Mouse (Mus musculus): ENCODE measurements at regions not wholly inside any gene's neighbourhood (a gene's known extent, or its start where the extent isn't known, plus 50 kb on each side); places are given as distances from the start of the nearest gene placed in this dataset.

GRCm38 (mm10) chr17:52197731-52198130 lies 364.6 kb upstream of the Satb1 start:
- no peak for ATAC-seq (ENCODE audit: insufficient number of reproducible peaks, low FRiP score, low TSS enrichment)

DNA sequence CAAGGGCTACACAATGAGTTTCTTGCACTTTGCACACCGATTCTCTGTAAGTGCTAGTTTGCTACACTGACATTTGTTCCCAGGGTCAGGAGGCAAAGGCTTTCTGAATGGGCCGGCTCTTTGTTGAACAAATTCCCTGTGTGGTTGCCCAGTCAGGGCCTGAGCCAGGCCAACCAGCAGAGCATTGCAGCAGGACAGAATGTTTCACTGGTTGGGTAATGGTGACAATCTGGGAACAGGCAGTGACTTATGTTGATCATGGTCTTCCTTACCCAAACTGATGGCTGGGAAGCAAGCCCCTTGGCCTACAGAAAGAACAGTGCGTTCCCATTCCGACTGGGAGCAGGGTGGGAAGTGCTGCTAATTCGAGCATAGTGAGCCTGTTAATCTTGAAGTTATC lies 363.7 kb upstream of the Satb1 start:
- peak; percentile 61 for ATAC-seq (ENCODE audit: insufficient number of reproducible peaks, low FRiP score, low TSS enrichment)

GRCm38 (mm10) chr17:52195804-52196203 lies 362.7 kb upstream of the Satb1 start:
- ATAC-seq (ENCODE audit: insufficient number of reproducible peaks, low FRiP score, low TSS enrichment), result peak; percentile 83

GRCm38 (mm10) chr17:52191064-52191682 lies 358.1 kb upstream of the Satb1 start:
- ATAC-seq (ENCODE audit: insufficient number of reproducible peaks, low FRiP score, low TSS enrichment), result no peak

GRCm38 (mm10) chr17:52182706-52183105 lies 349.6 kb upstream of the Satb1 start:
- ATAC-seq (ENCODE audit: insufficient number of reproducible peaks, low FRiP score, low TSS enrichment), result no peak

- ATAC-seq (ENCODE audit: insufficient number of reproducible peaks, low FRiP score, low TSS enrichment), result no peak
Measured at GRCm38 (mm10) chr17:52177996-52178395, 344.9 kb upstream of the Satb1 start.

- ATAC-seq (ENCODE audit: insufficient number of reproducible peaks, low FRiP score, low TSS enrichment), result no peak
Measured at GRCm38 (mm10) chr17:52168076-52168838, 335.2 kb upstream of the Satb1 start.

GRCm38 (mm10) chr17:52167658-52168057 lies 334.6 kb upstream of the Satb1 start:
- no peak for ATAC-seq (ENCODE audit: insufficient number of reproducible peaks, low FRiP score, low TSS enrichment)

DNA sequence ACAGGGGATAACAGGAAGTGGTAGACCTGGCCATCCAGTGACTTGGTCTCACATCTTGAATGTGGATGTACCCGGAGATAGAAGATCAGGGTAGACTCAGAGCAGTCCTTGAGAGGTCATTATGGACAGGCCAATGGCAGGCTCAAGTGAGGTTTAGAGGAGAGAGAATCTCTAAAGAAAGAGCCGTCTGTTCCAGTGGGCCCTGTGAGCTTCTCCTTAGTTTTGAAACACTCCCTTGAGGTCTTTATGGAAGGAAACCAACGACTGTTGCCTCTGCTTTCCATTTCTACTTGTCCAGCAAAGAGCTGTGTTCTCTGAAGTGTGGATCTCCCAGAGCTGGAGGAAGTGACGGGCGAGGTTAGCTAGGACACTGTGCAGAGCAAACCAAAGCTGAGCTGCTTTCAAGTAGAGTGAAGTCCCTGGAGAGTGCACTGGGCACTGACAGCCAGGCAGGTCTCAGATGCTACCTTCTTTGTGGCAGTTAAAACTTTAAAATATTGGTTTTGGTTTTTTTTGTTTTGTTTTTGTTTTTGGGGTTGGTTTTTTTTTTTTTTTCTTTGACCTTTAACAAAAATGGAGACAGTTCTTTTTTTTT lies 332.9 kb upstream of the Satb1 start:
- ATAC-seq (ENCODE audit: insufficient number of reproducible peaks, low FRiP score, low TSS enrichment), result no peak

DNA sequence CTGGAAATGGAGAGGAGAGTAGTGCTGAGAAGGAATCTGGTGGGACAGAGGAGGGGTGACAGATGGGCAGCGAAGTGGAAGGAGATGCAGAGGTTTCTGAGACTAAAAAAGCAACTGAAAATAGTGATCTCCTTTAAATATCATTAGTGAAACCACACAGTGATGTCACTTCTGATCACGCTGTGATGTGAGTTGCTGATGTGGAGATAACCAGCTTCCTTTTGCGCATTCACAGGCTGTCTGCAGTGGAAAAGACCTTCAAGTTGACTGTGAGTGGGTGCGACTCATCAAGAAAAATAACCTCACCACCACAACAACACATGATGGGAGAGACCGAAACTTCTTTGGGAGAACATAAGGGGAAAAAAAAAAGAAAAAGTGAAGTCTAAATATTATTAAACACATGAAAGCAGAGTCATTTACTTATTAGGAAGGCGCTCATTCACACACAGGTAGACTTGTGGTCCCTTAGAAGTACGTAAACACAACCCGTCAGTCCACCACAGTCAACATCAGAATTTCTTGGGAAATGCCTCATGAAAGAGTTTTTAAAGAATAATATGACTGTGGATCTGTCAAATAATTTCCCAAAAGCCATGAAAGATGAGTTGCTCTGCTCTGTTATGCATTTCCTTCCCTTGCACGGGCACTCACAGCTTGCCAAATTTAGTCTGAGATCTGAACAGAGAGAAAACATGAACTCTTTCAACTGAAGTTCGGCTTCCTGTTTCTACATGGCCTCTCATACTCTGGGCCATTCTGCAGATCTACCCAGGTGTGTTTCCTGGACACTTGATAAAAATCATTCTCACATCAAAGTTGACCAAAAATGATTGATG lies 329.7 kb upstream of the Satb1 start:
- ATAC-seq (ENCODE audit: insufficient number of reproducible peaks, low FRiP score, low TSS enrichment), result no peak

- ATAC-seq (ENCODE audit: insufficient number of reproducible peaks, low FRiP score, low TSS enrichment), result no peak
Measured at GRCm38 (mm10) chr17:52150496-52150895, 317.4 kb upstream of the Satb1 start.

DNA sequence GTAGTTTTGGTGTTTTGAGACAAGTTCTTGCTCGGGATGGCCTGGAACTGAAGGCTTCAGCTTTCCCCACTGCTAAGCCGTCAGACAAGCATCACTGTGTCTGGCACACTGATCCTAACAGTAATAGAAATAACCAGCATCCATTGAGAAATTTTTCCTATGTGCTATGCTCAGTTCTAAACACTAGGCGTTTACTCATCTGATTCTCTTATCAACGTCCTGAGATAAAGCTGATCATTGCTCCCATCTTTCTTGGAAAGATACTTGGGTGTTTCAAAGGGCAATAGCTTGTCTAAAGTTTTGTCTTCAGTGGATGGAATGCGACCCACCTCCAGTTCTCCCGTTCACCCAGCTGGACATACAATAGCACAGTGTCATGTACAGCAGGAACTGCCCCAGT lies 316.7 kb upstream of the Satb1 start:
- no peak for ATAC-seq (ENCODE audit: insufficient number of reproducible peaks, low FRiP score, low TSS enrichment)

- no peak for ATAC-seq (ENCODE audit: insufficient number of reproducible peaks, low FRiP score, low TSS enrichment)
Measured at GRCm38 (mm10) chr17:52149068-52149467, 316.0 kb upstream of the Satb1 start.

DNA sequence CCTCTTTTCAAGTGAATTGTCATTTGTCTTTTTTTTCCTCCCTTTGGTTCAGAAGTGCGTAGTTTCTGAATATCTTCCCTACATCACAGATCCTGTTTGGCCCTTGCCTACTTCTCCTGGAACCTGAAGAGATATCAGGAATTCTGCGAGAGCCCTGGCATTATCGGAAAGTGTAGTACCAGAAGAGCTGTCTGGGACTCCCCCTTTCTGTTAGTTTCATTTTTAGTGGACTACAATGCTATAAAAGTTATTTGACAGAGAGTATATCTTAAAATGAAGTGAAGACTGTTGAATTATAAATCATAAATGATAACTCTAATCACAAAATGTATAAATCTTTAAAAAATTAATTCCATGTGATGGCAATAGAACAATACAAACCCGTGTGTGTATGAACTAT lies 270.8 kb upstream of the Satb1 start:
- ATAC-seq (ENCODE audit: insufficient number of reproducible peaks, low FRiP score, low TSS enrichment), result no peak

DNA sequence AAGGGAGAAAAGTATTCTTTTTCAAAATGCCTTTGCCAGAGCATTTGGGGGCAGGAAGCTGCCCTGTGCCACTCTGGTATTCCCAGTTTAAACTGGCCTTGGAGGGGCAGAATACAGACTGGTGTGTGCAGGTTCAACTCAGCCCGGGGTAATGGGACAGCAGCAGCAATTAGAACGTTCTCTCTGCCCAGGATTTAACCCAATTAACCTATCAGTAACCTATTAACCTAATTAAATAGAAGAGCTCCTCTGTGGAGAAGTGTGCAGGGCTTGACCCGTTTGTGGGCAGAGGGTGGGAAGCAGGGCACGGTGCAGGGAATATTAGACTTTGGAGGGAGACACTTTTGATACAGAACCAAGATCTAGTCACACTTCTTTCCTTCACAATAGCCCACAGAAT lies 252.7 kb upstream of the Satb1 start:
- no peak for ATAC-seq (ENCODE audit: insufficient number of reproducible peaks, low FRiP score, low TSS enrichment)

GRCm38 (mm10) chr17:52084455-52084854 lies 251.4 kb upstream of the Satb1 start:
- ATAC-seq (ENCODE audit: insufficient number of reproducible peaks, low FRiP score, low TSS enrichment), result no peak

GRCm38 (mm10) chr17:52079316-52079715 lies 246.2 kb upstream of the Satb1 start:
- ATAC-seq (ENCODE audit: insufficient number of reproducible peaks, low FRiP score, low TSS enrichment), result no peak

DNA sequence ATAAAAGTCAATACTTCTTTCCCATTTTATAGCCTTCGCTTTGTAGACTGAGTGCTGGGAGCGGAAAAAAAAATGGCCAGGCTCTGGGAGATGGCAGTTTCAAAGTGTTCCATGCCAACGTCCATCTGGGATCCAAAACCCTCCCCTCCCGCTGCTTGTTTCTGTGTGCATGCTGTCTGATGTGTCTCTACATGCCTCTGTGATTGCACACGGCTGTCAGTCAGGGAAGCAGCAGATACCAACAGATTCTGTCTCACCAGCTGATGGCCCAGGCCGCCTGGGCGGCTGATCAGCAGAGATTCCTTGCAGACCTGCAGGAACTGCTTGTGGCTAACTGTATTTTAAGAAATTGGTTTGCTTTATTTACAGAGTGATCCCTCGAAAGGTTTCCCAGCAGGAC lies 245.4 kb upstream of the Satb1 start:
- ATAC-seq (ENCODE audit: insufficient number of reproducible peaks, low FRiP score, low TSS enrichment), result no peak

DNA sequence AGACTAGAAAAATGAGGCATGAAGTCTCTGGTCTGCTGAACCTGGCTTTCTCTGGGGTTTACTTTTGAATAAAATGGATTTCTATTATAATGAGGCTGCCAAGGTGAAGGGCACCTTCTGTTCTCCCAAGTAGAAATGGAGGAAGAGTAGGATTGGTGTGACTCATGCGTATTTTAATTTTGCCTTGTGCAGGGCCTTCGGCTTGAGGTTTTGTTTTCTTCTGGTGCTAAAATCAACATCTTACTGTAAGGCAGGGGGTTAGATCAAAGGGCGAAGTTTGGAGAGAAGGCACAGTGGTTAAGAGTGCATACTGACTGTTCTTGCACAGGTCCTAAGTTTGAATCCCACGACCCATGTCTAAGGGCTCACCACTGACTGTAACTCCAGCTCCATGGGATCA lies 244.9 kb upstream of the Satb1 start:
- no peak for ATAC-seq (ENCODE audit: insufficient number of reproducible peaks, low FRiP score, low TSS enrichment)

- ATAC-seq (ENCODE audit: insufficient number of reproducible peaks, low FRiP score, low TSS enrichment), result no peak
Measured at GRCm38 (mm10) chr17:52076746-52077145, 243.7 kb upstream of the Satb1 start.

DNA sequence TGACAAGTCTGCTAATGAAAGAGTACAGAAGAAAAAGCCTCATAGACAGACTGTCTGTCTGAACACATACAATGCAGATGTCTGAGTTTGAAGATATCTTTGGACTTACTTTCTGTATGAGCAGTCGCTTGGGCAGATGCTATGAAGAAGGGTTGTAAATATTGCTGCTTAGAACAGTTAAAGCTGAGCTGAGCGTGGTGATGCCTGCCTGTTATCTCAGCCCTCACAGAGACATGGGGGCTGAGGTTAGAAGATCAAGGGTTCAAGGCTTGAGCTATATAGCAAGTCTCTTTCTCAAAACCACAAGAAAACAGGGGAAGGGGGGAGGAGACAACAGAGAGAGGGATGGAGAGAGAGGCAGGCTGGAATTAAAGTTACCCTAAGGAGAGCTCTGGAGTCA lies 234.6 kb upstream of the Satb1 start:
- ATAC-seq (ENCODE audit: insufficient number of reproducible peaks, low FRiP score, low TSS enrichment), result no peak
